Mouse (Mus musculus): ENCODE measurements around the gene Atp8b4.

Gene Atp8b4

GRCm38 (mm10) chr2:126445039-126445438, 55.4 kb downstream of the Atp8b4 start:
- in situ Hi-C loops (cut with MboI, MseI), result no loop called here

GRCm38 (mm10) chr2:126441586-126441985, 58.9 kb downstream of the Atp8b4 start:
- in situ Hi-C loops (cut with MboI, MseI), result no loop called here

- in situ Hi-C loops (cut with MboI, MseI), result no loop called here
Measured at GRCm38 (mm10) chr2:126434712-126435111, 65.8 kb downstream of the Atp8b4 start.

GRCm38 (mm10) chr2:126434305-126434704, 66.2 kb downstream of the Atp8b4 start:
- in situ Hi-C loops (cut with MboI, MseI), result no loop called here

GRCm38 (mm10) chr2:126432481-126433066, 67.9 kb downstream of the Atp8b4 start:
- in situ Hi-C loops (cut with MboI, MseI), result no loop called here

- in situ Hi-C loops (cut with MboI, MseI), result no loop called here
Measured at GRCm38 (mm10) chr2:126429282-126429681, 71.2 kb downstream of the Atp8b4 start.

- in situ Hi-C loops (cut with MboI, MseI), result no loop called here
Measured at GRCm38 (mm10) chr2:126425223-126425622, 75.3 kb downstream of the Atp8b4 start.

GRCm38 (mm10) chr2:126424714-126425113, 75.8 kb downstream of the Atp8b4 start:
- in situ Hi-C loops (cut with MboI, MseI), result no loop called here

- in situ Hi-C loops (cut with MboI, MseI), result no loop called here
Measured at GRCm38 (mm10) chr2:126420901-126421300, 79.6 kb downstream of the Atp8b4 start.

- in situ Hi-C loops (cut with MboI, MseI), result no loop called here
Measured at GRCm38 (mm10) chr2:126418916-126419315, 81.6 kb downstream of the Atp8b4 start.

GRCm38 (mm10) chr2:126416772-126417171, 83.7 kb downstream of the Atp8b4 start:
- in situ Hi-C loops (cut with MboI, MseI), result no loop called here

- in situ Hi-C loops (cut with MboI, MseI), result no loop called here
Measured at GRCm38 (mm10) chr2:126415981-126416380, 84.5 kb downstream of the Atp8b4 start.

- in situ Hi-C loops (cut with MboI, MseI), result no loop called here
Measured at GRCm38 (mm10) chr2:126412759-126413158, 87.7 kb downstream of the Atp8b4 start.

- in situ Hi-C loops (cut with MboI, MseI), result no loop called here
Measured at GRCm38 (mm10) chr2:126399454-126399853, 101.0 kb downstream of the Atp8b4 start.

- in situ Hi-C loops (cut with MboI, MseI), result no loop called here
Measured at GRCm38 (mm10) chr2:126399017-126399416, 101.5 kb downstream of the Atp8b4 start.

GRCm38 (mm10) chr2:126398216-126398615, 102.3 kb downstream of the Atp8b4 start:
- in situ Hi-C loops (cut with MboI, MseI), result no loop called here

- in situ Hi-C loops (cut with MboI, MseI), result no loop called here
Measured at GRCm38 (mm10) chr2:126397513-126397912, 103.0 kb downstream of the Atp8b4 start.

- in situ Hi-C loops (cut with MboI, MseI), result no loop called here
Measured at GRCm38 (mm10) chr2:126394924-126395323, 105.5 kb downstream of the Atp8b4 start.

- in situ Hi-C loops (cut with MboI, MseI), result no loop called here
Measured at GRCm38 (mm10) chr2:126387458-126388037, 112.9 kb downstream of the Atp8b4 start.

GRCm38 (mm10) chr2:126386056-126386455, 114.4 kb downstream of the Atp8b4 start:
- in situ Hi-C loops (cut with MboI, MseI), result no loop called here

GRCm38 (mm10) chr2:126380300-126380699, 120.2 kb downstream of the Atp8b4 start:
- in situ Hi-C loops (cut with MboI, MseI), result no loop called here

- in situ Hi-C loops (cut with MboI, MseI), result no loop called here
Measured at GRCm38 (mm10) chr2:126371634-126372033, 128.8 kb downstream of the Atp8b4 start.

GRCm38 (mm10) chr2:126369815-126370214, 130.7 kb downstream of the Atp8b4 start:
- in situ Hi-C loops (cut with MboI, MseI), result loop anchor here in 1 of 2 experiments (10.0 kb wide), 1 partner anchor 295 kb away; no protein-coding TSS in a partner anchor

All from T-helper 17 cell (primary cell).